Mouse (Mus musculus) myocyte (in vitro differentiated cells): Measurements from ENCODE around the gene Snx8. TPM values are rescaled to one million over a fixed set of nuclear protein-coding genes. Genes with fewer than 3 reads are reported as not detected.

Source experiments
- H3K27me3 ChIP-seq: one replicate; pipeline ENCODE4 v1.6.1; 2011; ENCODE audit not compliant: control insufficient read depth, insufficient read depth, insufficient read length
- H3K36me3 ChIP-seq: one replicate; pipeline ENCODE4 v1.6.1; 2011; ENCODE audit not compliant: control insufficient read depth, insufficient read depth
- H3K4me2 ChIP-seq: one replicate; pipeline ENCODE4 v1.6.1; 2011; ENCODE audit warnings: low read depth, control low read depth
- H3K4me3 ChIP-seq: one replicate; pipeline ENCODE4 v1.5.1; 2011; ENCODE audit warnings: mild to moderate bottlenecking, control low read depth, moderate library complexity
- H3K79me2 ChIP-seq: one replicate; pipeline ENCODE4 v1.6.1; 2011; ENCODE audit not compliant: control insufficient read depth, insufficient read depth
- H3ac ChIP-seq: one replicate; pipeline ENCODE4 v1.6.1; 2011; ENCODE audit not compliant: control insufficient read depth, insufficient read length
- CEBPB ChIP-seq: IDR thresholded peaks from 2 replicates; pipeline ENCODE4 v1.6.1; 2011; ENCODE audit warnings: mild to moderate bottlenecking, moderate library complexity; ENCODE audit not compliant: poor library complexity, insufficient read depth, severe bottlenecking
- E2F4 ChIP-seq: IDR thresholded peaks from one replicate; pipeline ENCODE4 v1.6.1; 2011; ENCODE audit warnings: mild to moderate bottlenecking, control low read depth, moderate library complexity; ENCODE audit not compliant: insufficient read depth
- MAX ChIP-seq: IDR thresholded peaks from one replicate; pipeline ENCODE4 v1.6.1; 2011; ENCODE audit warnings: low read depth, mild to moderate bottlenecking, control low read depth
- MYOD1 ChIP-seq, 3 experiments: IDR thresholded peaks; one replicate each; pipeline ENCODE4 v1.6.1; 2011; ENCODE audit warnings: control low read depth in 2 of 3, low read depth in 2 of 3, mild to moderate bottlenecking in 2 of 3, moderate library complexity in 1 of 3; ENCODE audit not compliant: insufficient read length in 2 of 3, control insufficient read depth in 1 of 3
- MYOG ChIP-seq, 3 experiments: IDR thresholded peaks; one replicate each; pipeline ENCODE4 v1.6.1; 2011; ENCODE audit warnings: control low read depth in 2 of 3, low read depth in 2 of 3, mild to moderate bottlenecking in 2 of 3; ENCODE audit not compliant: insufficient read length in 2 of 3, control insufficient read depth in 1 of 3, insufficient read depth in 1 of 3
- POLR2A ChIP-seq: IDR thresholded peaks from one replicate; pipeline ENCODE4 v1.6.1; 2011; ENCODE audit warnings: low read depth, mild to moderate bottlenecking, control low read depth, moderate library complexity; ENCODE audit not compliant: insufficient read length
- POLR2AphosphoS2 ChIP-seq: IDR thresholded peaks from one replicate; pipeline ENCODE4 v1.6.1; 2011; ENCODE audit warnings: low read depth, control low read depth; ENCODE audit not compliant: insufficient read length
- REST ChIP-seq: IDR thresholded peaks from one replicate; pipeline ENCODE4 v1.6.1; 2011; ENCODE audit warnings: mild to moderate bottlenecking, control low read depth, moderate library complexity; ENCODE audit not compliant: insufficient read depth, insufficient read length
- SRF ChIP-seq: IDR thresholded peaks from one replicate; pipeline ENCODE4 v1.6.1; 2011; ENCODE audit warnings: low read depth; ENCODE audit not compliant: control insufficient read depth, insufficient read length
- TCF12 ChIP-seq: IDR thresholded peaks from one replicate; pipeline ENCODE4 v1.6.1; 2011; ENCODE audit warnings: mild to moderate bottlenecking, control low read depth; ENCODE audit not compliant: poor library complexity, insufficient read depth, severe bottlenecking
- TCF3 ChIP-seq: IDR thresholded peaks from one replicate; pipeline ENCODE4 v1.6.1; 2011; ENCODE audit warnings: low read depth, control low read depth; ENCODE audit not compliant: insufficient read length
- USF1 ChIP-seq: IDR thresholded peaks from one replicate; pipeline ENCODE4 v1.6.1; 2011; ENCODE audit warnings: low read depth, mild to moderate bottlenecking, control low read depth, moderate library complexity
- polyA plus RNA-seq: library from polyadenylated mRNA; unstranded; fragments of >200 nt; fragmentation: generic; extraction: Trizol; gene quantifications from one replicate; pipeline ENCODE4 v1.2.1, GENCODE M21; 2012; ENCODE audit warnings: missing spikeins

Snx8 gene
- polyA plus RNA-seq, 1 experiment: 50.5 TPM

GRCm38 (mm10) chr5:140387816-140388510, 1.1 kb downstream of the Snx8 start:
- peaks cover 45% of the 10 kb centered on the region for H3K79me2 ChIP-seq
- H3K4me2 ChIP-seq: peak overlapping the region; percentile 88
- peak overlapping the region; percentile 67 for H3K4me3 ChIP-seq
- H3K36me3 ChIP-seq: no peaks in the 10 kb centered on the region
- H3ac ChIP-seq: peak overlapping the region; percentile 17
- H3K27me3 ChIP-seq: no peaks in the 10 kb centered on the region
- TF ChIP-seq POLR2AphosphoS2: no peak
- no peak for TF ChIP-seq POLR2A
- no peak for TF ChIP-seq MAX
- TF ChIP-seq TCF3: no peak
- no peak for TF ChIP-seq USF1
- TF ChIP-seq TCF12: no peak

- Histone ChIP-seq H3K36me3 (no peaks in the 10 kb centered on the region), H3K79me2 (peaks cover 52% of the 10 kb centered on the region), H3K4me2 (peak overlapping the region; percentile 88), H3ac (no peak overlapping the region), H3K4me3 (no peak overlapping the region), H3K27me3 (no peaks in the 10 kb centered on the region)
- TF ChIP-seq REST: no peak
- no peak for TF ChIP-seq TCF12
- TF ChIP-seq MYOG (IDR thresholded peaks at IDR 0.05; ENCODE audit: control insufficient read depth in 1 of 3, insufficient read depth in 1 of 3, insufficient read length in 2 of 3, low read depth in 2 of 3): no peak
Measured at GRCm38 (mm10) chr5:140387236-140387635, 1.8 kb downstream of the Snx8 start.

- Histone ChIP-seq H3K27me3 (no peaks in the 10 kb centered on the region), H3K4me3 (no peak overlapping the region), H3K36me3 (no peaks in the 10 kb centered on the region), H3K4me2 (peak overlapping the region; percentile 76), H3ac (no peak overlapping the region), H3K79me2 (peaks cover 75% of the 10 kb centered on the region)
- TF ChIP-seq CEBPB: no peak
- no peak for TF ChIP-seq REST
- TF ChIP-seq MYOD1 (IDR thresholded peaks at IDR 0.05; ENCODE audit: control insufficient read depth in 1 of 3, insufficient read length in 2 of 3, low read depth in 2 of 3): no peak
- TF ChIP-seq SRF: no peak
Measured at GRCm38 (mm10) chr5:140384462-140384861, 4.6 kb downstream of the Snx8 start.

GRCm38 (mm10) chr5:140383559-140383958, 5.5 kb downstream of the Snx8 start:
- Histone ChIP-seq H3K36me3 (no peaks in the 10 kb centered on the region), H3K4me3 (no peak overlapping the region), H3K27me3 (no peaks in the 10 kb centered on the region), H3K4me2 (peak overlapping the region; percentile 76), H3K79me2 (peaks cover 74% of the 10 kb centered on the region), H3ac (no peak overlapping the region)
- TF ChIP-seq MYOD1 (IDR thresholded peaks at IDR 0.05; ENCODE audit: control insufficient read depth in 1 of 3, insufficient read length in 2 of 3, low read depth in 2 of 3) (no peak), TCF3 (no peak), CEBPB (no peak), POLR2A (no peak), SRF (no peak), MAX (no peak), REST (no peak), USF1 (no peak), POLR2AphosphoS2 (no peak), TCF12 (no peak), MYOG (IDR thresholded peaks at IDR 0.05; ENCODE audit: control insufficient read depth in 1 of 3, insufficient read depth in 1 of 3, insufficient read length in 2 of 3, low read depth in 2 of 3) (no peak), E2F4 (no peak)

GRCm38 (mm10) chr5:140382688-140383087, 6.4 kb downstream of the Snx8 start:
- peaks cover 74% of the 10 kb centered on the region for H3K79me2 ChIP-seq
- H3K4me3 ChIP-seq: no peak overlapping the region
- TF ChIP-seq MYOD1 (IDR thresholded peaks at IDR 0.05; ENCODE audit: control insufficient read depth in 1 of 3, insufficient read length in 2 of 3, low read depth in 2 of 3) (no peak), MAX (no peak), POLR2AphosphoS2 (no peak), USF1 (no peak), TCF12 (no peak), E2F4 (no peak), SRF (no peak), REST (no peak), CEBPB (no peak)
- no peak overlapping the region for H3ac ChIP-seq
- no peaks in the 10 kb centered on the region for H3K27me3 ChIP-seq
- no peaks in the 10 kb centered on the region for H3K36me3 ChIP-seq
- H3K4me2 ChIP-seq: no peak overlapping the region
